1 mouse cellular context compared by ENCODE assay signal in genomic region chr2:52314922-52315730, GRCm38 (mm10).
TF ChIP-seq lines count a peak whose summit lies in the region.

No protein-coding gene starts in this region.

TF ChIP-seq in CH12.LX, 34 proteins besides CTCF, POLR2A, EP300 and RAD21 (continued from another document):
- TF ChIP-seq MAX (IDR thresholded peaks at IDR 0.05; ENCODE audit: low read length), result 0 out of 2 replicates have a peak, but pooled peaks have one; percentile 55
- peak; percentile 88 for TF ChIP-seq ZNF384 (IDR thresholded peaks at IDR 0.05; ENCODE audit: low read depth, low read length)
- no peak for TF ChIP-seq MAZ (IDR thresholded peaks at IDR 0.05; ENCODE audit: low read depth, low read length)
- TF ChIP-seq E2F4 (IDR thresholded peaks at IDR 0.05; ENCODE audit: insufficient replicate concordance, low read depth, low read length), result no peak
TF ChIP-seq in CH12.LX: peak in this region for 14.
